14 mouse cellular contexts compared by ENCODE assay signal in genomic region chr19:7091448-7092050, GRCm38 (mm10). TPM values are rescaled to one million over a fixed set of nuclear protein-coding genes. Genes with fewer than 3 reads are reported as not detected.
A peak's percentile ranks its signal among the peaks of the same experiment; 100 is the strongest.
DNase-seq lines count a peak whose midpoint lies in the region; ATAC-seq lines count a peak whose summit lies in the region.
"Had no signal": no experiment of that assay in that cellular context is flagged by ENCODE, and none has a peak within 500 bp of the region (broad histone marks: within the 10 kb centered on the region; RNA-seq: fewer than 3 reads in every experiment).

No protein-coding gene starts in this region.

- intact Hi-C loops in heart, postnatal 10 days (cut with DNase I) = no loop called here

- peaks cover 22% of the 10 kb centered on the region for H3K27me3 ChIP-seq in heart, embryonic 15.5 days
- peaks cover 43% of the 10 kb centered on the region for H3K27me3 ChIP-seq in neural tube, embryonic 13.5 days
- H3K27me3 ChIP-seq in limb, embryonic 10.5 days (ENCODE audit: low read depth, poor library complexity, severe bottlenecking) = peaks cover 97% of the 10 kb centered on the region

- H3K4me3 ChIP-seq in heart, embryonic 15.5 days = no peak overlapping the region
- H3K4me3 ChIP-seq in neural tube, embryonic 13.5 days = no peak overlapping the region
- no peak overlapping the region for H3K4me3 ChIP-seq in limb, embryonic 10.5 days
- H3K4me3 ChIP-seq: gastrocnemius, adult 2 months; limb, embryonic 12.5 days had no signal

- ATAC-seq in heart, embryonic 15.5 days (replicated peaks; ENCODE audit: insufficient number of reproducible peaks, insufficient read depth, low FRiP score, low read depth) = no peak
- no peak for ATAC-seq in neural tube, embryonic 13.5 days (ENCODE audit: low read depth)
- ATAC-seq in megakaryocyte-erythroid progenitor cell, adult 5-6 weeks (replicated peaks; ENCODE audit: low FRiP score, low TSS enrichment, poor library complexity, severe bottlenecking) = no peak

- no peaks in the 10 kb centered on the region for H3K36me3 ChIP-seq in heart, embryonic 15.5 days
- no peaks in the 10 kb centered on the region for H3K36me3 ChIP-seq in neural tube, embryonic 13.5 days
- no peaks in the 10 kb centered on the region for H3K36me3 ChIP-seq in limb, embryonic 10.5 days
- H3K36me3 ChIP-seq: G1E had no signal

- WGBS in heart, embryonic 15.5 days = 79% methylated on average over 10 of the region's 10 CpGs
- 54% methylated on average over 10 of the region's 10 CpGs for WGBS in neural tube, embryonic 13.5 days
- 67% methylated on average over 10 of the region's 10 CpGs for WGBS in limb, embryonic 10.5 days

- H3K27ac ChIP-seq in heart, embryonic 15.5 days = peak overlapping the region; percentile 54
- peak overlapping the region; percentile 72 for H3K27ac ChIP-seq in neural tube, embryonic 13.5 days (replicated peaks)
- H3K27ac ChIP-seq in limb, embryonic 10.5 days = peak overlapping the region; percentile 58; the same call in 1 of the 2 replicates
- H3K27ac ChIP-seq: gastrocnemius, adult 2 months; limb, embryonic 12.5 days; macrophage had no signal

- H3K9me3 ChIP-seq in heart, embryonic 15.5 days (replicated peaks) = no peaks in the 10 kb centered on the region
- no peaks in the 10 kb centered on the region for H3K9me3 ChIP-seq in neural tube, embryonic 13.5 days
- H3K9me3 ChIP-seq in limb, embryonic 10.5 days (replicated peaks) = no peaks in the 10 kb centered on the region
- H3K9me3 ChIP-seq: G1E; limb, embryonic 12.5 days had no signal

- H3K9ac ChIP-seq in heart, embryonic 15.5 days = no peak overlapping the region
- no peak overlapping the region; the same call in 1 of the 2 replicates for H3K9ac ChIP-seq in neural tube, embryonic 13.5 days

- DNase-seq in heart, postnatal 10 days = no peak
- DNase-seq in neural tube, embryonic 10.5 days (ENCODE audit: extremely low spot score, low spot score) = no peak
- DNase-seq in limb, embryonic 10.5 days (ENCODE audit: low spot score) = no peak
- DNase-seq in thymus, adult 18-20 months = no peak
- no peak for DNase-seq in kidney, adult 18-20 months
- DNase-seq: gastrocnemius, adult 2 months; thymus, postnatal 4 days had no signal

- no peak overlapping the region for H3K4me2 ChIP-seq in heart, embryonic 15.5 days
- no peak overlapping the region for H3K4me2 ChIP-seq in neural tube, embryonic 13.5 days
- H3K4me2 ChIP-seq: limb, embryonic 12.5 days had no signal

- H3K4me1 ChIP-seq in heart, embryonic 15.5 days (replicated peaks) = peaks cover 30% of the 10 kb centered on the region
- H3K4me1 ChIP-seq in neural tube, embryonic 13.5 days (replicated peaks) = peaks cover 73% of the 10 kb centered on the region
- H3K4me1 ChIP-seq in limb, embryonic 10.5 days = peaks cover 57% of the 10 kb centered on the region

RNA-seq across cellular contexts. Expression of gene Flrt1, which starts 14.0 kb away (rescaled TPM):
- 1.3 and 2.5 TPM in 2 replicates for polyA plus RNA-seq in heart, embryonic 15.5 days (2015; fragmentation: Nextera tagmentation; extraction: Ambion mirVana)
- total RNA-seq in heart, postnatal 10 days (2021) = 1 to 10 TPM; 1.2 to 1.3 TPM
- polyA plus RNA-seq in neural tube, embryonic 13.5 days (2015; fragmentation: Nextera tagmentation; extraction: Ambion mirVana) = 9.6 and 10.9 TPM in 2 replicates
- polyA plus RNA-seq in limb, embryonic 10.5 days (2016; fragmentation: Nextera tagmentation; extraction: Ambion mirVana) = 0.54 and 1.6 TPM in 2 replicates
- total RNA-seq in megakaryocyte-erythroid progenitor cell, adult 5-6 weeks (2014; fragmentation: Nextera tagmentation) = not detected in 2 replicates
- total RNA-seq in megakaryocyte-erythroid progenitor cell, adult 5-6 weeks (2017) = not detected in 2 replicates
- total RNA-seq: hematopoietic stem cell, adult 5-6 weeks had no signal
- polyA plus RNA-seq: G1E, macrophage had no signal

RNA-seq across cellular contexts. Expression of gene Macrod1, which starts 34.9 kb away (rescaled TPM):
- polyA plus RNA-seq in heart, embryonic 15.5 days (2015; fragmentation: Nextera tagmentation; extraction: Ambion mirVana) = 49.1 and 57.6 TPM in 2 replicates
- total RNA-seq in heart, postnatal 10 days (2021) = 100 to 1,000 TPM; 168 to 172 TPM
- polyA plus RNA-seq in neural tube, embryonic 13.5 days (2015; fragmentation: Nextera tagmentation; extraction: Ambion mirVana) = 4.4 and 5.2 TPM in 2 replicates
- 2.8 and 4.4 TPM in 2 replicates for polyA plus RNA-seq in limb, embryonic 10.5 days (2016; fragmentation: Nextera tagmentation; extraction: Ambion mirVana)
- total RNA-seq in megakaryocyte-erythroid progenitor cell, adult 5-6 weeks (2014; fragmentation: Nextera tagmentation) = 19.1 and 25.9 TPM in 2 replicates
- 6.1 and 10.3 TPM in 2 replicates for total RNA-seq in megakaryocyte-erythroid progenitor cell, adult 5-6 weeks (2017)
- total RNA-seq: G1E had no signal

RNA-seq across cellular contexts. Expression of gene Stip1, which starts 51.8 kb away (rescaled TPM):
- polyA plus RNA-seq in heart, embryonic 15.5 days (2015; fragmentation: Nextera tagmentation; extraction: Ambion mirVana) = 168 and 203 TPM in 2 replicates
- total RNA-seq in heart, postnatal 10 days (2021) = 100 to 1,000 TPM; 104 to 117 TPM
- polyA plus RNA-seq in neural tube, embryonic 13.5 days (2015; fragmentation: Nextera tagmentation; extraction: Ambion mirVana) = 244 and 248 TPM in 2 replicates
- 455 and 483 TPM in 2 replicates for polyA plus RNA-seq in limb, embryonic 10.5 days (2016; fragmentation: Nextera tagmentation; extraction: Ambion mirVana)
- 183 and 212 TPM in 2 replicates for total RNA-seq in megakaryocyte-erythroid progenitor cell, adult 5-6 weeks (2014; fragmentation: Nextera tagmentation)
- total RNA-seq in megakaryocyte-erythroid progenitor cell, adult 5-6 weeks (2017) = 309 and 310 TPM in 2 replicates
